Mouse (Mus musculus) liver, postnatal 0 days (tissue): Measurements from ENCODE around the gene Hs1bp3.

Source experiments
- CTCF ChIP-seq: sonication (generic); IDR thresholded peaks from 2 replicates; pipeline ENCODE4 v1.5.1; 2016; ENCODE audit warnings: antibody characterized with exemption, low read depth
- EP300 ChIP-seq: IDR thresholded peaks from 2 replicates; pipeline ENCODE4 v1.6.1; 2016; ENCODE audit warnings: antibody characterized with exemption, low read depth, mild to moderate bottlenecking

DNA sequence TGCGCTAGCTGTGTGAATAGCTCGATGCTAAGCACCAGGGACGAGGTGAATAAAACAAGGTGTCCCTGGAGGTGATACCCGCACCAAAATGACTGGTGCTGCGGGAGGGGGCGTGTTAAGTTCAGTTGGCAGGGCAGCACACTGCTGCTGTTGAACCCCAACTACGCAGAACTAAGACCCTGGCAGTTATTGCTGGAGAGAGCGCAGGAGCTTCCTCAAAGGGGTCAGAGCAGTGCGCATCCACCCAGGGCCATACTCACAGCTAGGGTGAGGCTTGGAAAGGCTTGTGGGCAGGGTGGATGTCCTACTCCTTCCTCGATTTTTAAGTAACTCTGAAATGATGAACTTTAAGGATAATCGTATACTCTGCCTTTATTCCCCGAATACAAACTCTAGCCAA, 541 bp downstream of the Hs1bp3 start:
- no peak for TF ChIP-seq CTCF
- no peak for TF ChIP-seq EP300
